Mouse (Mus musculus) limb, embryonic 14.5 days (tissue): ENCODE results near the gene 9130019O22Rik. TPM values are rescaled to one million over a fixed set of nuclear protein-coding genes. Genes with fewer than 3 reads are reported as not detected.
"Not testable (repeated sequence)": the region's sequence is repeated elsewhere in the genome, so short reads cannot be mapped to it uniquely, and the experiment has no call there.

Experiments used
- ATAC-seq: fragments of 200-750 bp; cut with Nextera tagmentation; 2 replicates; pipeline ENCODE4 v1.8.0; 2017; ENCODE audit warnings: low read depth, moderate number of reproducible peaks, moderate TSS enrichment; ENCODE audit not compliant: low FRiP score
- DNase-seq: peaks from one replicate; pipeline ENCODE4 v3.0.0-alpha.2; 2015; ENCODE audit warnings: low spot score
- H3K27ac ChIP-seq: fragments of 300-500 bp; sonication (generic); replicated peaks from 2 replicates; pipeline ENCODE4 v1.5.1; 2014; ENCODE audit warnings: low read depth, mild to moderate bottlenecking, low read length, moderate library complexity, mixed read lengths
- H3K27me3 ChIP-seq: fragments of 300-500 bp; sonication (generic); 2 replicates; pipeline ENCODE4 v1.6.1; 2014; ENCODE audit warnings: low read length, mixed read lengths; ENCODE audit not compliant: control insufficient read depth, insufficient read depth
- H3K36me3 ChIP-seq: fragments of 300-500 bp; sonication (generic); 2 replicates; pipeline ENCODE4 v1.6.1; 2014; ENCODE audit warnings: mild to moderate bottlenecking, low read length, moderate library complexity, mixed read lengths; ENCODE audit not compliant: control insufficient read depth, insufficient read depth
- H3K4me1 ChIP-seq: fragments of 300-500 bp; sonication (generic); 2 replicates; pipeline ENCODE4 v1.6.1; 2014; ENCODE audit warnings: antibody characterized with exemption, low read length, mixed read lengths; ENCODE audit not compliant: control insufficient read depth, insufficient read depth
- H3K4me2 ChIP-seq: fragments of 300-500 bp; sonication (generic); replicated peaks from 2 replicates; pipeline ENCODE4 v1.6.1; 2014; ENCODE audit warnings: low read depth, mild to moderate bottlenecking, low read length, moderate library complexity; ENCODE audit not compliant: severe bottlenecking
- H3K4me3 ChIP-seq: fragments of 300-500 bp; sonication (generic); replicated peaks from 2 replicates; pipeline ENCODE4 v1.5.1; 2014; ENCODE audit warnings: low read length
- H3K9ac ChIP-seq: fragments of 300-500 bp; sonication (generic); 2 replicates; pipeline ENCODE4 v1.6.1; 2014; ENCODE audit warnings: mild to moderate bottlenecking, low read depth, low read length, moderate library complexity; ENCODE audit not compliant: severe bottlenecking
- H3K9me3 ChIP-seq: fragments of 300-500 bp; sonication (generic); 2 replicates; pipeline ENCODE4 v1.6.1; 2016; ENCODE audit warnings: low read length; ENCODE audit not compliant: control insufficient read depth
- POLR2A ChIP-seq: fragments of 200-500 bp; IDR thresholded peaks from 2 replicates; pipeline ENCODE4 v1.8.0; 2012; ENCODE audit warnings: inconsistent platforms, mild to moderate bottlenecking, moderate library complexity, borderline replicate concordance; ENCODE audit not compliant: insufficient read depth, insufficient read length; ENCODE audit errors: extremely low read depth
- WGBS: fragments of 180-500 bp; shearing (Covaris S2); extraction: QIAGEN DNeasy Blood & Tissue Kit; methylation state at CpG from one replicate; pipeline ENCODE4 v1.1.7; 2014; 5-methylcytosine and 5-hydroxymethylcytosine counted together
- polyA plus RNA-seq, 2 experiments: library from polyadenylated mRNA; depleted of rRNA in 1 of 2; stranded (reverse) in 1 of 2; unstranded in 1 of 2; fragments of >200 nt; fragmentation: Nextera tagmentation in 1 of 2; extraction: Ambion mirVana in 1 of 2; gene quantifications; 2 replicates each; pipeline versions ENCODE4 v1.2.1 to v1.2.3; 2012 to 2014

Gene 9130019O22Rik
- polyA plus RNA-seq, 2 experiments, result 3.9 to 6.4 TPM

DNA sequence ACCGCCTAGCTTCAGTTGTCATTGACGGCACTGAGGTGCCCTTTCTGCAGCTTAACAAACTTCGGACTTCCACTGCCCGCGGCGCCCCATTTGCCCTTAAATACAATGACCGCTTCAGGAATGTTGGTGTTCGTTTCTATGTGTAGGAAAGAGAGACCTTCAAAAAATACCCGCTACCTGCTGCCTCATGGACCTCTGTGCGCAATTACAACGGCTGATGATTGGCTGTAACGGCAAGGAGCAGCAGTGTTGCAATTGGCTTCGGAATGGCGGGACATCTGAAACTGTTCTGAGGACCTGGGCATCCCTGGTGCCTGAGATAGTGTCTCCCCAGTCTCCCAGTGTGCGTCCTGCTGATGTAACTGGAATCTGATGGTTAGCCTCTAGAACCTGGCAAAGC is 35.3 kb upstream of the 9130019O22Rik start:
- no peak for TF ChIP-seq POLR2A
- Histone ChIP-seq H3K36me3 (peaks cover 7% of the 10 kb centered on the region; the same call in 1 of the 2 replicates), H3K4me2 (peak overlapping the region; percentile 93), H3K9ac (0 out of 2 replicates have a peak overlapping the region, but pooled peaks have one; percentile 32), H3K4me3 (peak overlapping the region; percentile 72), H3K27ac (no peak overlapping the region), H3K27me3 (no peaks in the 10 kb centered on the region), H3K9me3 (no peaks in the 10 kb centered on the region), H3K4me1 (peaks cover 5% of the 10 kb centered on the region; the same call in 1 of the 2 replicates)
- ATAC-seq, result peak; percentile 35; the same call in 1 of the 2 replicates
- 2% methylated on average over 15 of the region's 15 CpGs for WGBS
- DNase-seq, result no peak

DNA sequence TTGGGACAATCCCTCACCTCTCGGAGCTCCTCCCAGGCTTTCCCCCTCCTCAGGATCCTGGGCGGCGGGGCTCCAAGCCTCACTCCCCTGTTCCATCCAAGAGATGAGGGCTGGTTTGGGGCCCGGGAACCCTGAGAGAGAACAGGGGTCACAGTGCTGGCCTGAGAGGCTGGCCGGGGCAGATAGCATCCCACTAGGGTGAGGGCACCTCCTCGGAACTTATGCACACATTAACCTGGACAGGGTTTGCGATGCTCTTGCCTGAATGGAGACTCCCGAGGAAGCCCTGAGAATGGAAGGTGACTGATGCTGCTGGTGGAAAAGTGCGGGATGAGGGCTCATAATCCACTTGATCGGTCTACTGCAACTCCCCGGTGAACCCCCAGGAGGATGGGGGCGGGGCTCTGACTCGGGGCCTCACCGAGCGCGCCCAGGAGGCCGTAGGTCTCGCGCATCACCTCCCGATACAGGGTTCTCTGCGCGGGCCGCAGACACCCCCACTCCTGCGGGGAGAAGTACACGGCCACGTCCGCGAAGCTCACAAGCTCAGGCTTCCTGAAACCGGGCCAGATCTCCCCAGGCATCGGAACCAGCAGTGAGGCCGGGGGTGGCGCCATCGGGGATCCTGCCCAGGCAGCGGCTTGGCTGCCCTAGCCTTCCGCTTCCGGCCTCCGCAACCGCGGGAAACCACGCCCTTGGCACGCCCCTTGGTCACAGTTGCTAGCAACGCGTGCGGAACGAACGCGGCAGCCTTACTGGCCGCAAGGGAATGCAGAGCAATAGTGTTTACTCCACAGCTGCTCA is 34.6 kb upstream of the 9130019O22Rik start, which contains the start of gene Zfp688:
TSS of gene Zfp688 (minus strand) at position 681 of the 804 bp plus-strand sequence.
- Histone ChIP-seq H3K9ac (peak within 1 kb of the TSS; percentile 77), H3K27me3 (no peaks in the 10 kb centered on the region), H3K36me3 (peaks cover 7% of the 10 kb centered on the region; the same call in 1 of the 2 replicates), H3K9me3 (no peaks in the 10 kb centered on the region), H3K4me3 (peak within 1 kb of the TSS; percentile 72), H3K4me1 (peaks cover 5% of the 10 kb centered on the region; the same call in 1 of the 2 replicates), H3K4me2 (peak within 1 kb of the TSS; percentile 93), H3K27ac (peak within 1 kb of the TSS; percentile 67)
- TF ChIP-seq POLR2A, result peak; percentile 64; the same call in 1 of the 2 replicates
- peak; percentile 96 for ATAC-seq
- DNase-seq, result peak; percentile 93
- WGBS, result 1% methylated on average over 48 of the region's 48 CpGs

DNA sequence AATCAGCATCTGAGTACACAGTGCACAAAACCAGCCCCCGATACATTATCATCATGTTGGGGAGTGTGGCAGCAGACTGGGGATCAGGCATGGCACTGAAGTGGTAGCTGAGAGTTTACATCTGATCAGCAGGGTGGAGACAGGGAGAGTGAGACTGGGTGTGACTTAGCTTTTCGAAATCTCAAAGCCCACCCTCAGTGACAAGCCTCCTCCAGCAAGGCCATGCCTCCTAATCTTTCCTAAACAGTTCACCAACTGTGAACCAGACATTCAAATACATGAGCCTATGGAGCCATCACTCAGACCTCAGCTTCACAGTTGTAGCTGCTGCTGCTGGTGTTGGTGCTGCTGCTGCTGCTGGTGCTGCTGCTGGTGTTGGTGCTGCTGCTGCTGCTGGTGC is 24.5 kb upstream of the 9130019O22Rik start:
- H3K9me3 ChIP-seq, result no peaks in the 10 kb centered on the region
- TF ChIP-seq POLR2A, result no peak
- no peak for DNase-seq
- H3K9ac ChIP-seq, result no peak overlapping the region
- no peaks in the 10 kb centered on the region for H3K36me3 ChIP-seq
- no peaks in the 10 kb centered on the region for H3K27me3 ChIP-seq
- no peak for ATAC-seq
- H3K27ac ChIP-seq, result no peak overlapping the region
- 0 out of 2 replicates have a peak, but pooled peaks cover 2% of the 10 kb centered on the region for H3K4me1 ChIP-seq
- no peak overlapping the region for H3K4me3 ChIP-seq
- 88% methylated on average over 2 of the region's 2 CpGs for WGBS
- no peak overlapping the region for H3K4me2 ChIP-seq

DNA sequence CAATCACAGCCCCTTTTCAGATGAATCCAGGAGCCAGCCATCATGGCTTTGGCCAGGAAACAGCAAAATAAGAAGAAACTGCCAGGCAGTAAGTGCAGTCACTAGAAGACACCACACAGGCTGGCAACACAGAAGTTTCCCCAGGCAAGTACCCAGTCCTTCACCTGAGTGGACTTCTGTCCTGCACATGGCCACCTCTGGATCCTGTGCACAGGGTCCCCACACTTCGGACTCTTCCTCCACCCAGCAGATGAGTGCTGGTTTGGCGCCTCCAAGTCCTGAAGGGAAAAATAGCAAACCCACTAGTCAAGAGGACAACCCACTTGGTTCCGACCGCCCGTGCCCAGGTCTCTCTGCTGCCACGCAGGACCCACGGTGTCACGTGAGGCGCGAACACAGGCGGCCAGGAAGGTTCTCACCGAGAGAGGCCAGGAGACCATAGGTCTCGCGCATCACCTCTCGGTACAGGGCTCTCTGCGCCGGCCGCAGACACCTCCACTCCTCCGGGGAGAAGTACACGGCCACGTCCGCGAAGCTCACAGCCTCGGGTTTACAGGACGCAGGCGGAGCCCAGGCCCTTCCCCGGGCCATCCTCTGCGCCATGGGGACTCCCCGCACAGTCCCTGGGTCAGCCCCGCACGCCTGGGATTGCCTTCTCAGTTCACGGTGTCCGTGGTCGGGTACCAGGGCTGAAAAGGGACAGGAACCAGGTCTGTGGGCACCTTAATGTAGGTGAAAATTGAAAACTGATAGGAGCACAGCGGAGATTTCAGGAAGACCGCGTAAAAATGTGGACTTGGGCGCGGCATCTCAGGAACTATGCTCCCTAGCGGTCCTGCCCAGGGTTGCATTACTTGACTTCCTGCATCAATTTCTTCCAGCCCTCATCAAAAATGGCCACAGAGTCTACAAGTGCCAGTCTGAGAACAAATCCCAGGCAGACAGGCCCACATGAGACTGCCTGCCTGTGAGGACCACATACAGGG is 19.3 kb upstream of the 9130019O22Rik start, which contains the start of gene Zfp764:
TSS of gene Zfp764 (minus strand) at position 821 of the 986 bp plus-strand sequence.
- not testable (repeated sequence) for H3K27me3 ChIP-seq, H3K36me3 ChIP-seq, H3K9me3 ChIP-seq, H3K4me1 ChIP-seq
- ATAC-seq, result peak; percentile 89
- Histone ChIP-seq H3K4me3 (peak within 1 kb of the TSS; percentile 54), H3K4me2 (peak within 1 kb of the TSS; percentile 83), H3K27ac (peak within 1 kb of the TSS; percentile 77), H3K9ac (peak within 1 kb of the TSS; percentile 75)
- peak; percentile 33; the same call in 1 of the 2 replicates for TF ChIP-seq POLR2A
- peak; percentile 90 for DNase-seq
- WGBS, result 6% methylated on average over 40 of the region's 40 CpGs

DNA sequence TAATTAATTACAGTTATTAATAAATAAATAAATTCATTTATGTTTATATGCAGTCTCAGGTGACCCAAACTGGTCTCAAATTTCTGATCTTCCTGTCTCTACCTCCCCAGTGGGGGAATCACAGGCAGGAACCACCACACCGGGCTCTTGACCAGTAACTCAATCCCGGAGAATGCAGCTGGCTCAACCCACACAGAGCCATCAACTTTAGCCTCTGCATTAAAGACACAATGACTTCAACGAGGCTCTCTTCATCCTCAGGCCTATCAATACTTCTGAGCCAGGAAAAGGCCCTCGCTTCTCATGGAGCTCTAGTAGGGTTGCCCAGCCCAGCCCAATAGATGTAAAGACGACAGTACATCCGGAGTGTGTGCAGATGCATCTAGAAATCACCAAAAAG is 17.1 kb upstream of the 9130019O22Rik start:
- not testable (repeated sequence) for H3K4me3 ChIP-seq, H3K36me3 ChIP-seq, DNase-seq, H3K27me3 ChIP-seq, H3K9me3 ChIP-seq, ATAC-seq, H3K9ac ChIP-seq, H3K27ac ChIP-seq, H3K4me1 ChIP-seq, H3K4me2 ChIP-seq
- WGBS, result 91% methylated on average over 6 of the region's 6 CpGs
